Mouse (Mus musculus) cerebellum, adult 2 months (tissue): ENCODE results near the gene Prkg2.

ENCODE experiments used
- CTCF ChIP-seq: fragments of 200-500 bp; IDR thresholded peaks from 2 replicates; pipeline ENCODE4 v1.5.1; 2011; ENCODE audit warnings: low read depth, mild to moderate bottlenecking, control low read depth, low read length, moderate library complexity, borderline replicate concordance; ENCODE audit not compliant: insufficient read depth
- POLR2A ChIP-seq: fragments of 200-500 bp; IDR thresholded peaks from 2 replicates; pipeline ENCODE4 v1.6.1; 2011; ENCODE audit warnings: low read length, control low read depth, borderline replicate concordance; ENCODE audit not compliant: insufficient read depth

DNA sequence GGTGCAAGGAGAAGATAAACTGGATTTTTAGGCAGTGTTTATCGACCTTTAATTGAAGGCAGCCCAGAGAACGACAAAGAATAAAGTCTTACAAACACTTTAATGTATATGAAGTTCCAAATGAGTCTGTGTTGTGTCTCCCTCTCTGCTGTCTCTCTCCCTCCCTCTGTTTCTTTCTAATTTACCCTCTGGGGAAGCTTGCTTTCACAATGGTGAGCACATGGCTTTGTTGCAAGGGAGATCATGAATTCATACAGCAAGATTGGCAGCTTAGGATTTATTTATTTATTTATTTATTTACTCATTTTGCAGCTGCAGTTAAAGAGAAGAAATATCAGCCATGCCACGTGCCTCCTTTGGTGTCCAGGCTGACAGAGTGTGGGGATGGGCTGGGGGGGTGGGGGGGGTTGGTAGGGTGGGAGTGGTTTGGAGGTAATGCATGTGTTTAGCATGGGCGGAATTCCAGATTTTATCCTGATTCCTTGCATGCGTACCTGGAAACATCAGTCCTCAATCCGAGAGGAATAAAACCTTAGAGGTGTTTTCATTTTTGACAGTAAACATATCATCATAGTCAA is 97.4 kb downstream of the Prkg2 start:
- TF ChIP-seq POLR2A = no peak
- no peak for TF ChIP-seq CTCF
